Mouse (Mus musculus) forebrain, embryonic 16.5 days (tissue): Measurements from ENCODE around the gene Tent5a. TPM values are rescaled to one million over a fixed set of nuclear protein-coding genes. Genes with fewer than 3 reads are reported as not detected.

Source experiments
- ATAC-seq: fragments of 200-750 bp; cut with Nextera tagmentation; 2 replicates; pipeline ENCODE4 v1.8.0; 2017; ENCODE audit warnings: mild to moderate bottlenecking, moderate library complexity
- H3K27ac ChIP-seq: fragments of 300-500 bp; sonication (generic); 2 replicates; pipeline ENCODE4 v1.5.1; 2014; ENCODE audit warnings: low read length, control low read depth
- H3K27me3 ChIP-seq: fragments of 300-500 bp; sonication (generic); replicated peaks from 2 replicates; pipeline ENCODE4 v1.6.1; 2014; ENCODE audit warnings: low read length; ENCODE audit not compliant: control insufficient read depth, insufficient read depth
- H3K36me3 ChIP-seq: fragments of 300-500 bp; sonication (generic); 2 replicates; pipeline ENCODE4 v1.6.1; 2014; ENCODE audit not compliant: control insufficient read depth, insufficient read depth
- H3K4me1 ChIP-seq: fragments of 300-500 bp; sonication (generic); replicated peaks from 2 replicates; pipeline ENCODE4 v1.6.1; 2014; ENCODE audit warnings: low read length; ENCODE audit not compliant: control insufficient read depth, insufficient read depth
- H3K4me2 ChIP-seq: fragments of 300-500 bp; sonication (generic); 2 replicates; pipeline ENCODE4 v1.6.1; 2014; ENCODE audit warnings: mild to moderate bottlenecking, low read length, control low read depth
- H3K4me3 ChIP-seq: fragments of 300-500 bp; sonication (generic); replicated peaks from 2 replicates; pipeline ENCODE4 v1.5.1; 2014; ENCODE audit warnings: mild to moderate bottlenecking, low read length, control low read depth
- H3K9ac ChIP-seq: fragments of 300-500 bp; sonication (generic); replicated peaks from 2 replicates; pipeline ENCODE4 v1.6.1; 2014; ENCODE audit warnings: low read depth, low read length, control low read depth
- H3K9me3 ChIP-seq: fragments of 300-500 bp; sonication (generic); 2 replicates; pipeline ENCODE4 v1.6.1; 2016; ENCODE audit warnings: low read length; ENCODE audit not compliant: control insufficient read depth
- WGBS: fragments of 180-500 bp; shearing (Covaris S2); extraction: QIAGEN DNeasy Blood & Tissue Kit; methylation state at CpG from one replicate; pipeline ENCODE4 v1.1.7; 2014; 5-methylcytosine and 5-hydroxymethylcytosine counted together
- polyA plus RNA-seq: library from polyadenylated mRNA; unstranded; fragments of >200 nt; fragmentation: Nextera tagmentation; extraction: Ambion mirVana; gene quantifications from 2 replicates; pipeline ENCODE4 v1.2.1, GENCODE M21; 2015

Gene Tent5a
- polyA plus RNA-seq, 1 experiment from 2014 or later: 2.7 TPM

GRCm38 (mm10) chr9:85342892-85343785 lies 16.0 kb upstream of the Tent5a start:
- no peak overlapping the region for H3K4me3 ChIP-seq
- H3K4me1 ChIP-seq: no peaks in the 10 kb centered on the region
- no peak overlapping the region for H3K4me2 ChIP-seq
- no peak overlapping the region for H3K9ac ChIP-seq
- H3K9me3 ChIP-seq: no peaks in the 10 kb centered on the region
- H3K27ac ChIP-seq: no peak overlapping the region
- no peak for ATAC-seq
- WGBS: 87% methylated on average over 8 of the region's 8 CpGs
- H3K27me3 ChIP-seq: no peaks in the 10 kb centered on the region
- H3K36me3 ChIP-seq: no peaks in the 10 kb centered on the region

GRCm38 (mm10) chr9:85340303-85340702 lies 13.2 kb upstream of the Tent5a start:
- no peak overlapping the region for H3K4me2 ChIP-seq
- no peak overlapping the region for H3K9ac ChIP-seq
- no peaks in the 10 kb centered on the region for H3K9me3 ChIP-seq
- 70% methylated on average over 3 of the region's 3 CpGs for WGBS
- no peak overlapping the region for H3K4me3 ChIP-seq
- no peak for ATAC-seq
- H3K27me3 ChIP-seq: no peaks in the 10 kb centered on the region
- no peaks in the 10 kb centered on the region for H3K4me1 ChIP-seq
- H3K27ac ChIP-seq: no peak overlapping the region
- no peaks in the 10 kb centered on the region for H3K36me3 ChIP-seq

GRCm38 (mm10) chr9:85336046-85336445 lies 8.9 kb upstream of the Tent5a start:
- H3K4me2 ChIP-seq: no peak overlapping the region
- H3K4me1 ChIP-seq: no peaks in the 10 kb centered on the region
- H3K4me3 ChIP-seq: no peak overlapping the region
- H3K9ac ChIP-seq: no peak overlapping the region
- H3K27me3 ChIP-seq: no peaks in the 10 kb centered on the region
- no peaks in the 10 kb centered on the region for H3K9me3 ChIP-seq
- 91% methylated on average over 7 of the region's 7 CpGs for WGBS
- no peak overlapping the region for H3K27ac ChIP-seq
- no peak for ATAC-seq
- H3K36me3 ChIP-seq: no peaks in the 10 kb centered on the region

- Histone ChIP-seq H3K9me3 (no peaks in the 10 kb centered on the region), H3K27ac (no peak overlapping the region), H3K4me3 (no peak overlapping the region), H3K27me3 (0 out of 2 replicates have a peak, but pooled peaks cover 3% of the 10 kb centered on the region), H3K36me3 (no peaks in the 10 kb centered on the region), H3K4me1 (peaks cover 9% of the 10 kb centered on the region), H3K4me2 (no peak overlapping the region), H3K9ac (no peak overlapping the region)
- no peak for ATAC-seq
- WGBS: 65% methylated on average over 2 of the region's 2 CpGs
These were observed 4.4 kb upstream of the Tent5a start for GRCm38 (mm10) chr9:85331521-85331920.

- peaks cover 14% of the 10 kb centered on the region for H3K4me1 ChIP-seq
- H3K4me2 ChIP-seq: peak overlapping the region; percentile 99
- H3K9me3 ChIP-seq: no peaks in the 10 kb centered on the region
- 2% methylated on average over 16 of the region's 16 CpGs for WGBS
- peak overlapping the region; percentile 56 for H3K4me3 ChIP-seq
- no peak overlapping the region for H3K27ac ChIP-seq
- H3K36me3 ChIP-seq: no peaks in the 10 kb centered on the region
- H3K27me3 ChIP-seq: peaks cover 13% of the 10 kb centered on the region; the same call in 1 of the 2 replicates
- H3K9ac ChIP-seq: peak overlapping the region; percentile 60
- peak; percentile 66 for ATAC-seq
These were observed 1.1 kb upstream of the Tent5a start for GRCm38 (mm10) chr9:85328259-85328658.

GRCm38 (mm10) chr9:85326292-85327241 lies 581 bp downstream of the Tent5a start:
- Histone ChIP-seq H3K4me3 (peak overlapping the region; percentile 56), H3K4me1 (peaks cover 14% of the 10 kb centered on the region), H3K27ac (no peak overlapping the region), H3K9ac (peak overlapping the region; percentile 60), H3K27me3 (peaks cover 13% of the 10 kb centered on the region; the same call in 1 of the 2 replicates), H3K4me2 (peak overlapping the region; percentile 99), H3K9me3 (no peaks in the 10 kb centered on the region), H3K36me3 (no peaks in the 10 kb centered on the region)
- WGBS: 1% methylated on average over 87 of the region's 88 CpGs
- ATAC-seq: peak; percentile 58

- Histone ChIP-seq H3K4me2 (peak overlapping the region; percentile 99), H3K27me3 (peaks cover 13% of the 10 kb centered on the region; the same call in 1 of the 2 replicates), H3K36me3 (no peaks in the 10 kb centered on the region), H3K9me3 (no peaks in the 10 kb centered on the region), H3K9ac (no peak overlapping the region), H3K4me1 (peaks cover 14% of the 10 kb centered on the region), H3K4me3 (peak overlapping the region; percentile 14), H3K27ac (no peak overlapping the region)
- 32% methylated on average over 17 of the region's 17 CpGs for WGBS
- ATAC-seq: no peak
These were observed 1.8 kb downstream of the Tent5a start for GRCm38 (mm10) chr9:85325201-85325868.

- no peaks in the 10 kb centered on the region for H3K36me3 ChIP-seq
- 86% methylated on average over 11 of the region's 11 CpGs for whole genome bisulfite sequencing
- H3K9ac ChIP-seq: no peak overlapping the region
- no peaks in the 10 kb centered on the region for H3K9me3 ChIP-seq
- H3K4me3 ChIP-seq: no peak overlapping the region
- no peak for ATAC-seq
- peaks cover 14% of the 10 kb centered on the region for H3K4me1 ChIP-seq
- H3K4me2 ChIP-seq: no peak overlapping the region
- peaks cover 13% of the 10 kb centered on the region; the same call in 1 of the 2 replicates for H3K27me3 ChIP-seq
- H3K27ac ChIP-seq: no peak overlapping the region
These were observed 2.8 kb downstream of the Tent5a start for GRCm38 (mm10) chr9:85324158-85324875.
